Mouse (Mus musculus): ENCODE measurements at regions not wholly inside any gene's neighbourhood (a gene's known extent, or its start where the extent isn't known, plus 50 kb on each side); places are given as distances from the start of the nearest gene placed in this dataset.

GRCm38 (mm10) chr1:107961009-107961408, 371.2 kb downstream of the Serpinb8 start:
- TF ChIP-seq POLR2A (IDR thresholded peaks at IDR 0.05; ENCODE audit: low read depth, low read length) (no peak), CTCF (IDR thresholded peaks at IDR 0.05; ENCODE audit: borderline replicate concordance, insufficient read depth, low read length) (no peak)
